Mouse (Mus musculus): ENCODE data around the gene Podn. TPM values are rescaled to one million over a fixed set of nuclear protein-coding genes. Genes with fewer than 3 reads are reported as not detected.

Gene Podn
- polyA plus RNA-seq, 2 experiments from 2014 or later: not detected

DNA sequence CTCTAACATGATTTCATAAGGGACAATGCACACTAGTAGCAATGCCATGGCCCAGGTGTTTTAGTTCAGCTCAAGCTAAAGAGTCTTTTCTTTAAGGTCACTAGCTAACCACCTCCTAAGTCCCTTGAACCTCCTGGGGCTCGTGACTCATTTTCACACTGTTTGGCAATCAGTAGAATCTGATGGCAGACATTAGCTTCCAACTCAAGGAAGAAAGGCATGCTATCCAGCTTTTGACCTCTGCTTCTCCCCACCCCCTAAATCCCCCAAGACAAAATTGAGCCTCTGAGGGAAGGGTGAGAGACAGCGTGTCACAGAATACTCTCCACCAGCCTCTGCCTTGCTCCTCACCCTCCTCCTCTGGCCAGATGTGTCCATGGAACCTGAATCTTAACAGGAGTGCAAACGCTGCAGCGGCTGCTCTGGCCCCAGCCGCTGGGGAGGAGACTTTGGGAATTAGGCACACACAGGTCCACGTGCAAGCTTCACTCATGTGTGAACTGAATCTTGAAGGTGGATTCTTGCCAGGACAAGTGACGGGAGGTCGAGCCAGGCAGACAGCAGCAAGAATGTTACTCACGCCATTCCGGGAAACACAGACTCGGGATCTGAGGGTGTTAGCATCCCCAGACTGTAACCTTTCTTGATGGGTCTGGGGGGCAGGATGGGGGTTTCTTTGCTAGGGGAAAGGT lies 97.5 kb downstream of the Podn start:
- no peak for ATAC-seq

DNA sequence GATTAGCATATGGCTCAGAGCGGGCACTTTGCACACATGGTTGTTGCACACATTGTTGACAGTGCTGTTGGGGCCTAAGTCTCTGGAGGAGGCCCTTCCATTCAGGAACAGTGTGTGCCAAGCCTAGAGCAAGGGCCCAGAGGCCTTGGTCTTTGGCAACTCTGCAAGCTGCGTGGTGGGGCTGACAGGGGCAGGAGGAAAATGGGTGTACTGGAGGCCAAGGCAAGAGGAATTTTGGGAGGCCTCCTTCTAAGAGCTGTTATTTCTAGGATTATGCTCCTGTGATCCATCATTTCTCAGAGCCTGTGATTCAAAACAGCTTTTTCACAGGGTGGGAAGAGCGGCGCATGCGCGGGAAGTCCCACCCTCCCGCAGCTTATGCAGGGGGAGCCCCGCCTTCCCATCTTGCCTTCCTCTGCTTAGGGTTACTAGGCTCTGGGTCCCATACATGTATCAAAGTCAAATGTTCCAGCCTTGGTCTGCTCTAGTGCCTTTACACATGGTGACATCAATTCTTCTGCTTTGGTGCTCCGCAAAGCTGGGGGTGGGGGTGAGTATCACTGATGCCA lies 99.7 kb downstream of the Podn start:
- ATAC-seq: no peak

DNA sequence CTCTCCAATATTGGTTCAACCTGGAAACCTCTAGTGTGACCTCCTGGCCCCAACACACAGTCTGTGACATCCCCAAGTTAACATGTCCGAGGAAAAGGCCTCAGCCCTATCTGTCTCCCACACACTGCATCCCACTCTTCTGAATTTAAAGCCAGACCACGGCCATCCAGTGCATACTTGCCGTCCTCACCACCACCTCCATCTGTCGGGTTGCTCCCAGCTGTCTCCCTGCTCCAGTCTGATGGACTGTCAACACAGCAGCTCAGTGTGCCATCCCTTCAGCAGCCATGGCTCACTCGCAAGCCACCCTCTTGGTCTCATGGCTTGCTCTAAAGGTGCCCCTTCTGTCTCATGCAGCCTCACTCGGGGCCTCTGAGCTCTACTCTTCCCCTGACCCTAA lies 100.5 kb downstream of the Podn start:
- ATAC-seq: no peak

DNA sequence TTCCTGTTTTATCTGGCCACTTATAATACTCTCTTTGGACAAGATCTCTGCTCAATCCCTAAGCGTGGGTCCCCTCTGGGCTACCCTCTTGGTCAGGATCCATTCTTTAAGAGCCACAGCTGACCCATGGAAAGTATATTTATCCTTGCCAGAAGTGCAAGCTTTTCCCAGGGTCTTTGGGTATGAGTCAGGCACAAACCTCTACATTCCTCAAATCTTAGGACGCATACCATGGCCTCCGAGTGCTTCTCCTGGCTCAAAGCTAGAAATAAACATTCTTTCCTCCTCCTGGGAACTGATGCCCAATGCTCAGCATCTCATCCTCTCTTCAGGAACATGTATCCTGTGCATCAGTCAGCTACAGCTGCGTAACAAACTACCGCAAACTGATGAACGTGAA lies 101.2 kb downstream of the Podn start:
- no peak for ATAC-seq

DNA sequence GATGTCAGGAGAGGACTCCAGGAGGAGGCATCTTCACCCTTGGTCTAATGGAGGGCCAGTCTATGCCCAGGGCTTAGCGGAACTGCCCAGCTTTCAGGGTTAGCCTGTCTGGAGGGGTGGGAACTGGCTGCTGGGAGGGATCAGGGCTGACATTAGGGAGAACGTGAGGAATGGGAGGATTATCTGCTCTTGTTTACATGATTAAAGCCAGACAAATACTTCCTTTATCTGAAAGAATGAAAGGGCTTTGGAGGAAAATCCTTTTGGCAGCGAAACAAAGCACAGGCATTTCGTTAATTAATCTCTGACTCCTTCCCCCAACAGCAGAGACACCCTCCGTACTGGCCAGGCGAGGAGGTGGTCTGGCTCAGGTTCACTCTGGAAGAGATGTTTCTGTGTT lies 104.4 kb downstream of the Podn start:
- no peak for ATAC-seq

DNA sequence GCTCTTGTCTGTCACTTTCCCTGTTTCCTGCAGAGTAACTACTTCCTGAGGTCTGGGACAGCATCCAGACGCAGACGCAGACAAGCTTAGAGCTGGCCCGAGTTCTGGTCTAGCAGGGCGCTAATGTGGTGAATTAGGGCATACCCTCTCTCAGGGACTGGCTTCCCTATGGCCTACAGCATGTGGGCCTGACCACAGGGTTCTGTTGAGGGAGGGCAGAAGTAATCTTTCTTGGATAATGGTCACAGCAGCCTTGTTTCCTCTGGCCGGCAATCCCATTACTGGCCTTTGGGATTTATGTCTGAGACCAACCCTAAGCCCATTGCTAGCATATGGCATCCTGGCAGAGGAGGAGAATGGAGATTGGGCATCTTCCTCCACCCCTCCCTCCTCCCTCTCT lies 105.4 kb downstream of the Podn start:
- no peak for ATAC-seq

DNA sequence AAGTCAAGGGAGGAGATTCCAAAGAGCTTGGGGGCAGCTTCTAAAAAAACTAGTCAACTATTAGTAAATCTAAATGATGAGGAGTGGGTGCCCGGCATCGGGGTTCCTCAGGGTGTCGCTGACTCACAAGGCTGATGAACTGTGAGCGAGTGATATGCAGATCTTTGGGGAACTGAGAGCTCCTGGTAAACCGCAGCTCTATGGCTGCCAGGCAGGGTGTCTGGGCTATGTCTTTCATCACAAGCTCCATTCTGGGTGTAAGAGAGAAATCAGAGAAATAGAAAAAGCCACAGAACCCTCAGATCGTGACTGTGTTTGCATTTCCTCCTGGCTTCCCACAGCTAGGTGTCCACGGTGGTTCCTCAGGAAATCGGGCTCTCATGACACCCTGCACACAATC lies 107.3 kb downstream of the Podn start:
- no peak for ATAC-seq

DNA sequence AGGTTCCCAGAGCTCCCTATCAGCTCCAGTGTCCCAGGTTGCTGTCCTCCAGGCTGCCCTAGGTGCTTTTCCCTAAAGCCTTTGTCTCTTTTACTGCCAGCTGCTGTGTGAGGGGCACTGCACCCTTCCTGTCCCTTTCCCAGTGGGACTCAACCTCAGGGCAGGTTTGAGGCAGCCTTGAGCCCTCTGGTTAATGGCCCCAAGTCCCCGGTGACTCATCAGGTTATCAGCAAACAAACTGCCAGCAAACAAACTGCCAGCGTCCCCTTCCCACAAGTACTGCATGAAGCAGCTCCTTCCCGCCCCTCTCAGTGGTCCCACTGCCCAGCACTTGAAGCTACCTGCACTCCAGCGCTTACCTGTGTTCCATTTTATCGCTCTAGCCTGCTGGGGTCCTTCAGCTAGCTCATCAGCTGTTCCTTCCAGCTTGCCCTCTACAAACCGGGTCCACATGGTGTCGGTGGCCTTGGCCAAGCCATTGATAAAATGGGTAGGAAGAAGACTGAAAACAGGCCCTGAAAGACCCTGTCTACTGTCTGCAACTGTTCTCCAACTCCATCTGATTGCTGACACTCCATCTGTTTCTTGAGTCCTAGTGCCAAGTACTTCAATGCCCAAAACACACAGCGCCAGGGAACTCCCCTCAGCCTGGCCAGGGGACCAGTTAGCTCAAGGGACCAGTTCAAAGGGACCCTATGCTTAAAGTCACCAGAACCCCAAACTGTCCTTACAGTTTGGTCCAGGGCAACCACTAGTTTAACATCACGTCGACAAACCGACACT lies 109.7 kb downstream of the Podn start:
- ATAC-seq: no peak

DNA sequence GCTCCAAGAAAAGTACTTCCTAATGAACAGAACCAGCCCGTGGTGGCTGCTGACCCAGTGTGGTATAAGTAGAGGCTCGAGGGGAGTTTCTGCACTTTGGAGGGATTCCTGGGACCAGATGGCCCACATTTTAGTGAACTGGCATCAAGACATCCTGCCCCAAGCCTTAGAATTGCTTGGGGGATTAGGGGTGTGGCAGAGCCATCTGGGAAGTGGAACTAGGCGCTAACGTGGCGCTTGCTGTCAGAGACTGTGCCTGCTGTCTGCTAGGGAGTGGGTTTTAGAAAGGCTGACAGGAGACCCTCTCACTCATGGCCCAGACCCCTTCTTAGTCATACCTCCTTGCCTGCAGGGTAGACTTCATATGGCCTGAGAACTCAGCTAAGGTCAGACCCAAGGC lies 110.4 kb downstream of the Podn start:
- ATAC-seq: no peak

DNA sequence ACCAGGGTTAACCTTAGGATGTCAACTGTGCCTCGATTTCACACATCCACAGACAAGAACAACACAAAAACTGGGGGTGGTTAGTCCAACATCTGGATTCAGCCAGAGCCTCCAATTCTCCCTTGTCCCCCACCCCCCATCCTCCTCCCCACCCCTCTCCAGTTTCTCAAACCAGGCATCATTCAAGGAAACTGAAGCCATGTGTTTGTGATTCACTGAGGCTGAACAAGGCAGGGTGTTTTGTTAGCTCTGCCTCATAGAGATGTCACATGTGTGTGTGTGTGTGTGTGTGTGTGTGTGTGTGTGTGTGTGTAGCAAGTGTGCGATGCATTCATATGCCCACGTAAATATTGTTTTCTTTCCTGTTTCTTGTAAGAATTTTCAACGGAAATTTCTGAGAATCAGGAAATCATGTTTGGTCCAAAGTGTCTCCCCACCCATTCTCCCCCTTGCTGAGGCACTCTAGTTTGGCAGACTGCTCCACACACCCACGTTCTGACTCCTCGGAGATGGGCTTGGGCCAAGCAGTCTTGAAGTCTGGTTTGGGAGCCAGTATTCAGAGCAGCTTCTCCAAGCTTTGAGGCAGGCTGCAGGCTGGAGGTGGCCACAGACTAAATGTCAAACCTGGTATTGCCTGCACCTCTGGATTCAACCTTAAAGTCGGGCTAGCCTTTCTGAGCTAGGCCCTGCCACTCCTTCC lies 111.8 kb downstream of the Podn start:
- ATAC-seq: no peak

DNA sequence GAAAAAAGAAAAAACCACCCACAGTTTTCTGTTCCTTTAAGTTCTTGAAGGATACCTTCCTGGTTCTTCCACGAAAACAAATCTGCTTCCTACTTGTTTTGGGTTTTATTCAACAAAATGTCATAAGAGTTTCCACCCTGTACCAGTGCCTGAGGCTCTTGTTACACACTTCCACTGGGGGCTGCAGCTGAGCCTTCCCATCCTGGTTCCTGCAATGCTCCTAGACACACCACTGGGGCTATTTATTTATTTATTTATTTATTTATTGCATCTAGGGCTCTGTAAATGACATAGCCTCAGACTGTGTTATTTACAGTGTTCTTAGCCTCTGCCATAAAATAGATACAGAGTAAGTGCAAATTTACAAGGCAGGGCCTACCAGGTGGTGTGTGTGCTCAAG lies 112.5 kb downstream of the Podn start:
- no peak for ATAC-seq

DNA sequence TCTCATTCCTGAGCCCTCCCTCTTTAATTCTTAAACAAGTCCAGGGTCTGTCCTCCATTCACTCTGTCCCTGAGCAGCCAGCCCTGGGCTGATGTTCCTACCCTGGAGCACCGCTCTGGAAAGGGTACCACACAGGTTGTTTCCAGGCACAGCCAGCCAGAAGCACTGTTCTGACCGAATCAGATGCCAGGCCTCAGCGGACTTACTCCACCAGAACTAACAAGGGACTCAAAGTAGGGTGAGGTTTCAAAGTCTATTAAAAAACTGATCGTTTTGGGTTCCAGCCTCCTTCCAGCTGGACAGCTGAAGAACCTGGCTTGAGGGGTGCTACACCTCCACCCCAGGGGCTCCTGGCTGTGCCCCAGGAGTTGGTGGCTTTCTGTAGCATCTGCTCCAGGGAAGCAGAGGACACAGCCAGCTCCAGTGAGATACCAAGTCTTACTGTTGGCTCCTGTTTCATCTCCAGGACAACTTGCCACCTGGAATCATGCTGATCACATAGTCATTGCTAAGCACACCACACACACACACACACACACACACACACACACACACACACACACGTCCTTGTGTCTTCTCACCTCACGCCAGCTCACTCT lies 116.1 kb downstream of the Podn start:
- ATAC-seq: no peak

DNA sequence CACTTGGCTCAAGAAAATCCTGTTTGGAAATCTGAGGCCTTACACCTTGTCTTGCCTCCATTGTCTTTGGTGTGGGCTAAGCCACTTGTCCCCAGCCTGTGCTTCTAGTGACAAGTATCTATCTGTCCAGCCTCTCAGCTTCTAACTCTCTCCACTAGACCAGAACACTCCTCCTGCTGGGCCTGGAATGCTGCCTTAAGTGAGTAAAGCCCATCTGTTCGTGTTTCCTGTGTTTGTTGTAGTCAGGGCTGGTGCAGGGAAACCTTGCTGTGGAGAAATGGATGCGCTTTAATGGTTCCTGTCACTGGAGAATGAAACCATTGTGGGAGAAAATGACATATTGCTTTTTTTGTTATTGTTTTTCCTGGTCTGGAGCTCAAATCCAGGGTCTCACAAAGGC lies 116.7 kb downstream of the Podn start:
- ATAC-seq: no peak

DNA sequence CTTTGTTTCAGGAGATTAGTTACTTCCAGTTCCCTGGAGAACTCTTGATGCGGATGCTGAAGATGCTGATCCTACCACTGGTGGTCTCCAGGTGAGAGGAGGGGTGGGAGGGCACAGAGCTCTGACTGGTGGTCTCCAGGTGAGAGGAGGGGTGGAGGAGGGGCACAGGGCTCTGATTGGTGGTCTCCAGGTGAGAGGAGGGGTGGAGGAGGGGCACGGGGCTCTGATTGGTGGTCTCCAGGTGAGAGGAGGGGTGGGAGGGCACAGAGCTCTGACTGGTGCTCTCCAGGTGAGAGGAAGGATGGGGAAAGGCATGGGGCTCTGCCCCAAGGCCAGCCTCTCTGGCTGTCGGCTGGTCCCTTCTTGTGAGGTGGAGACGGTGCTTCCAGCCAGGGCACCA lies 118.7 kb downstream of the Podn start:
- ATAC-seq: no peak

DNA sequence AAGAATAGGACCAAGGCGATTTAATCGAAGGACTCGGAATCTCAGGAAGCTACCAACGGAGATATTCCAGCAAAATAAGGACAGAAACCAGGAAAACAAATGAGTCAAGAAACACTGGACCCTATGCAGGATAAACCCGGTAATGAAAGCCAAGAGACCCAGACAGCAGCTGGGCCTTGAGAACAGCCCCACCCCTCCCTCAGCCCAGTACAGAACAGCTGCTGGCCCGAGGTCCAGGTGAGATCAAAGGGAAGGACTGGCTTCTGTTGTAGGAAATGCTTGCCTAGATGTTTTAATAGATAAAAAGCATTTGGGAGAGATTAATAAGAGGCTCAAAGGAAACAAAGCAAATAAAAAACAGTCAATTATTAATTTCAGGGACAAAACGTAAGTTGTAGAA lies 121.2 kb downstream of the Podn start:
- ATAC-seq: no peak

DNA sequence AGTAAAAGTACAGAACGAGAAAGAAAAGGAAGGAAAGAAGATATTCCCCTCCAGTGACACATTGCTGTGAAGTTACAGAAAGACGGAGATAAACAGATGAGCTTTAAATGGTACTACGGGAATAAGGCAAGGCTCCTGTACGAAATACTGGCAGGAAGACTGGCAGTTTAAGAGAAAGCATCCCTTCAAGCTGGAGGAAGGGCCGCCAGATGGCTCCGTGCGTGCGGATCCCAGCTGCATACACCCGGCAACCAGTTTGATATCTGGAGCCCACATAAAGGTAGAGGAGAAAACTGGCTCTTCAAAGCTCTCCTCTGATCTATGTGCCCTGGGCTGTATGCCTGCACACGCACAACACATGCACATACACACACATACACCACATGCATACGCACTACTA lies 121.7 kb downstream of the Podn start:
- ATAC-seq: no peak

DNA sequence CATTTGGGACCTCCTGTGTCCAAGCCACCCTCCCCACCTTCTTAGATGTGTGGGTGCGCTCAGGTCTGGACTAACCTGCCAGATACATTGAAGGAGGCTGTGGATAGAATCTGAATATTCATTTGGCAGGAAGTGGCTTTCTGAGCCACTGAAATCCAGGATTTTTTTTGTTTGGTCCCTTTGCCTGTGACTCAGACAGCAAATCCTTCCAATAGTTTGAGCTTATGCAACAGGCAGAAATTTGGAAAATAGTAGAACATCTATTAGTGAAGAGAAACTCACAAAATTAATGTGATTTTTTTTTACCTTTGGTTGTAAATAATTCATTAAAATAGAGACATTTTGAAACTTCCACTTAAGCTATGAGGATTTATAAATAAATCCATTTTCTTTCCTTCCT lies 125.1 kb downstream of the Podn start:
- no peak for ATAC-seq

DNA sequence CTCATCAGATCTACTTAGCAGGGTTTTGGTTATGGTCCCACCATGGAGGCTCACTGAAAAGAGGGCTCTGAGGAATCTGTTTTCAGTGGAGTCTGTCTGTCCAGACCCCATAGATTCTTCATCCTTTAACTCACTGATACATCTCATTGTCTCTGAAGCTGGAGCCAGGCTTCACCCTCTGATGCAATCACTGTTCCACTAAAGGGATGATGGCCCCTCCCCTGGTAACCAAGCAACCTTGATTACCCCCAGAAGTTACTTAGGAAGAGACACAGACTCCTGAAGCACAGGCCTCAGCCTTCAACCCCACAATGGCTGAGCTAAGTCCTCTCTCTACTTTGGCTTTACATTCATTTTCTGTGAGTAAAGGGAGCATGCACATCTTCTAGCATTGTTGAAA lies 126.5 kb downstream of the Podn start:
- ATAC-seq: no peak

DNA sequence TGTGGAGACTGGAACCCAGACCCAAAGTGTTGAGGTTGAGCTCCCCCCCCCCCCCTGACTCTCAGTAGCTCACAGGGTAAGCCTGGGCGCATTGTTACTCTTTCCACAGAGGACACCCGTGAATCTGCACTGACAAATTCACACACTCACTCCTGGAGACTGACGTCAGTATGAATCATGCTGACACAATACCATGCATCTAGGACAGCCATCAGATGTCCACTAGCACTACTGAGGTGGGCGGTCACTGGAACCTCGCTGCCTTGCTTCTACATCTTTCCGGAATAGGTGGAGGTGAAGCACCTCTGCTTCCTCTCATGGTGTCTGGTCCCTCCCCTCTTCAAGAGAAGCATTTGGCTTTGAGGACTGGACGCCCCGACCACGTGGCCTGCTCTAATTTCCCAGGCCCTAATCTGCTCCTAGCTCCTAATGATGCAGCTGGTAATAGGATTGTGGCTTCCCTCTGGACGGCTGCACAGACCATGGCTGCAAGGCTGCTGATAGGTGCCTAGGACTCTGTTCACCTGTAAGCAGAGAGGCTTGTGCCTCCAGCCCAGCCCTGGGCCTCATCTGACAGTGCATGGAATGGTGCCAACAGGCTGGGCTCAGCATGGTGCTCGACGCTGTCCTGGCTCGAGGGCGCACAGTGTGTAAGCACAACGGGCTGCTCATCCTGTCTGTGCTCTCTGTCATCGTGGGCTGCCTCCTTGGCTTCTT lies 128.1 kb downstream of the Podn start, which contains the start of gene Slc1a7:
Slc1a7 (plus strand) TSS at position 367 of the 717 bp plus-strand sequence.
- no peak for ATAC-seq

DNA sequence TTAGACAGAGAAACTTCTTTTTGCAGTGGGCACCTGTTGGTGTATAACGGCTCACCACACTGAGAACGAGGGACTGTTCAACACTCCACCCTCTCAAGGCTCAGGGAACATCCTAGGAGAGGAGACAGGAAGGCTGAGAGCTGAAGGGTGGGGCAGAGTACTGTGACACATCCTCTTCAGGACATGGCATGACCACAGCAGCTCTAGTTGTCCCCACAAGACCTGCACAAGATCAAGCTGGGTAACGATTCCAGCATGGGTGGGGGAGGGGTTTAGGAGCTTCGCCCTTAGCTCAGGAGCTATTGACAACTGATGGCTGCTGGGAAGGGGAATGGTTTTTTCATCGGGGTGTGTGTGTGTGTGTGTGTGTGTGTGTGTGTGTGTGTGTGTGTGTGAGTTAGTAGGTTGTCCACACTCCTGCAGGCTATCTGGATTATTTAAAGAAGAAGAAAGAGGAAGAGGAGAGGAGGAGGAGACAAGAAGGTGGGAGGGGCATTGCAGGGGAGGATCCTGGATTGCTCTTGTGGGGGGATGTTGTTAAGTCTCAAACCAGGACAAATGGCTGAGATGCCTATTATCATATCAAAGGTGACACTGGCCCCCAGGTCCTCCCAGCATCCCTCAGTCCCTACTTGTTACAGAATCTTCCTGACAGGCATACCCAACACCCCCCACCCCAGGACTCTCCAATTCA lies 129.7 kb downstream of the Podn start:
- ATAC-seq: no peak

Measured in CD4-positive, CD25-positive, alpha-beta regulatory T cell, adult 4 months (primary cell).